Mouse (Mus musculus): ENCODE results near the gene Hspa8.

DNA sequence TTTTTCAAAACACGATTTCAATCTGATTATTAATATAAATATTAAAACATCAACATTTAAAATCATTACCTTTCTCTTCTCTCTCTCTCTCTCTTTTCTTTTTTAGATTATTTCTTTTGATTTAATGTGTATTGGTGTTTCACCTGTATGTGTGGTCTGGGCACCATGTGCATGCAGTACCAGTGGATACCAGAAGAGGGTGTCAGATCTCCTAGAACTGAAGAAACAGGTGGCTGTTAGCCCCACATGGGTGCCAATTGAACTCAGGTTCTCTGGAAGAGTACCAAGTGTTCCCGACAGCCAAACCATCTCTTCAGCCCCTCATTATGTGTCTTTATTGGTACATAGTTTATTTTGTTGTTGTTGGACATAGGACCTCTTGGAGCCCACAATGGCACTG is 11.1 kb downstream of the Hspa8 start:
- TF ChIP-seq CTCF (IDR thresholded peaks at IDR 0.05; ENCODE audit: control insufficient read depth, insufficient read depth, insufficient replicate concordance, low read depth, low read length) (peak; percentile 15; the same call in 1 of the 2 replicates), POLR2A (IDR thresholded peaks at IDR 0.05; ENCODE audit: control insufficient read depth, low read depth, low read length) (no peak)

All from testis, adult 2 months (tissue).